Mouse (Mus musculus) embryonic facial prominence, embryonic 15.5 days (tissue): ENCODE data around the gene Greb1. TPM values are rescaled to one million over a fixed set of nuclear protein-coding genes. Genes with fewer than 3 reads are reported as not detected.

ENCODE experiments used
- ATAC-seq: fragments of 200-750 bp; cut with Nextera tagmentation; 2 replicates; pipeline ENCODE4 v1.8.0; 2017; ENCODE audit warnings: low read depth, moderate TSS enrichment; ENCODE audit not compliant: insufficient number of reproducible peaks, low FRiP score, low TSS enrichment
- H3K27ac ChIP-seq: fragments of 300-500 bp; sonication (generic); replicated peaks from 2 replicates; pipeline ENCODE4 v1.5.1; 2015; ENCODE audit warnings: mild to moderate bottlenecking, inconsistent platforms
- H3K27me3 ChIP-seq: fragments of 300-500 bp; sonication (generic); 2 replicates; pipeline ENCODE4 v1.6.1; 2015; ENCODE audit warnings: inconsistent platforms
- H3K36me3 ChIP-seq: fragments of 300-500 bp; sonication (generic); 2 replicates; pipeline ENCODE4 v1.6.1; 2015; ENCODE audit warnings: mild to moderate bottlenecking, inconsistent platforms
- H3K4me1 ChIP-seq: fragments of 300-500 bp; sonication (generic); 2 replicates; pipeline ENCODE4 v1.6.1; 2015; ENCODE audit warnings: inconsistent platforms
- H3K4me2 ChIP-seq: fragments of 300-500 bp; sonication (generic); replicated peaks from 2 replicates; pipeline ENCODE4 v1.6.1; 2015; ENCODE audit warnings: mild to moderate bottlenecking, inconsistent platforms
- H3K4me3 ChIP-seq: fragments of 300-500 bp; sonication (generic); replicated peaks from 2 replicates; pipeline ENCODE4 v1.5.1; 2015; ENCODE audit warnings: mild to moderate bottlenecking, inconsistent platforms
- H3K9ac ChIP-seq: fragments of 300-500 bp; sonication (generic); 2 replicates; pipeline ENCODE4 v1.6.1; 2015; ENCODE audit warnings: inconsistent platforms
- H3K9me3 ChIP-seq: fragments of 300-500 bp; sonication (generic); replicated peaks from 2 replicates; pipeline ENCODE4 v1.6.1; 2016; ENCODE audit warnings: inconsistent platforms
- WGBS: fragments of 180-500 bp; shearing (Covaris S2); methylation state at CpG from one replicate; pipeline ENCODE4 v1.1.7; 2015; 5-methylcytosine and 5-hydroxymethylcytosine counted together
- microRNA-seq: library from miRNA; unstranded; fragments of <30 nt; microRNA quantifications from one replicate; pipeline ENCODE4, GENCODE M21; 2016; ENCODE audit warnings: borderline number of aligned reads
- polyA plus RNA-seq: library from polyadenylated mRNA; unstranded; fragments of >200 nt; fragmentation: Nextera tagmentation; extraction: Ambion mirVana; gene quantifications from 2 replicates; pipeline ENCODE4 v1.2.1, GENCODE M21; 2015

Gene Greb1
- polyA plus RNA-seq, 1 experiment from 2014 or later: 1.7 TPM

DNA sequence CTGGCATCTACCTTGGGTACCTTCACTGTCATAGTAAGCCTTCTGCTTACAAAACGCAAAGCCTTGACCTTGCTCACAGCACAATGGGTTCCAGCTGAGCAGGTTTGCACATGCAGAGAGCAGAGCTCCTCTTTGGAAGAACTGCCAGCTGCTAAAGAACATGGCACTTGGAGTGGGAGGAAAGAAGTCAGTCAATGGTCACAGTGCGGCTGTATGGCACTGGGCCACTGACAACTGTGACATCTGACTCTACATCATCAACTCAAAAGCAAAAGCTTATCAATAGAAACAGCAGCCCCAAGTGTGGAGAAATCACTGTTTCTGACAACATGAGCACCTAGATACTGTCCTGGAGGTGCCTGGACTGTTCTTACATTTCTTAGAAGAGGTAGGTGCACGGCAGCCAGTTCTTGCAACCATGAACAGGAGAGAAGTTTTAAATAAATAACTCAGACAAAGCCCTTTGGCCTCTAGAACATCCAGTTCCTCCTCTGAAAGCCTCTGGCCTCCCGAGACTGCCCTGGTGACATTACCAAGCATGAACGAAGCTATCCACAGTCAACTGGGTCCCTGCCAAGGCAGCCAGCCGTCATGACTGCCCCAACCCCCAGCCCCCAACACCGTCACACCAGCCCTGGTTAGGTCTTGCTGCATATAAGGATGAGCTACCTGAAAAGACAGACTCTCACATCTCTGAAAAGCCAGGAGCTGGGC is 170.4 kb downstream of the Greb1 start:
- 72% methylated on average over 7 of the region's 7 CpGs for WGBS
- no peak overlapping the region for H3K4me3 ChIP-seq
- H3K27ac ChIP-seq: no peak overlapping the region
- no peaks in the 10 kb centered on the region for H3K27me3 ChIP-seq
- H3K9me3 ChIP-seq: no peaks in the 10 kb centered on the region
- H3K36me3 ChIP-seq: no peaks in the 10 kb centered on the region
- H3K4me1 ChIP-seq: no peaks in the 10 kb centered on the region
- ATAC-seq: no peak
- H3K4me2 ChIP-seq: no peak overlapping the region
- no peak overlapping the region for H3K9ac ChIP-seq

Small RNA genes lying within 50 kb of the gene (microRNA-seq; reads per million reads assigned to microRNA genes)
- gene Gm44305: not detected

Other genes starting within 250 kb of the Greb1 start
- gene Lpin1, start 189.9 kb downstream of the Greb1 start, polyA plus RNA-seq: 6.2 and 6.5 TPM in 2 replicates
- gene Ntsr2, start 147.5 kb downstream of the Greb1 start, polyA plus RNA-seq: not detected in 2 replicates
- gene E2f6, start 10.1 kb upstream of the Greb1 start, polyA plus RNA-seq: 39.3 and 40.9 TPM in 2 replicates
- gene Rock2, start 94.0 kb upstream of the Greb1 start, polyA plus RNA-seq: 17.7 and 17.9 TPM in 2 replicates
- 17.7 and 20.1 TPM in 2 replicates for gene Pqlc3, start 199.5 kb upstream of the Greb1 start, polyA plus RNA-seq
- 5.5 and 11.0 TPM in 2 replicates for gene 2410004P03Rik, start 210.8 kb upstream of the Greb1 start, polyA plus RNA-seq